Mouse (Mus musculus): ENCODE results near the gene Atg7.

GRCm38 (mm10) chr6:114800291-114800965, 157.5 kb downstream of the Atg7 start:
- no peak for TF ChIP-seq ZNF384 (IDR thresholded peaks at IDR 0.05; ENCODE audit: low read depth, low read length)
- TF ChIP-seq ZC3H11A (IDR thresholded peaks at IDR 0.05; ENCODE audit: borderline replicate concordance, low read depth, low read length) = no peak
- no peak for TF ChIP-seq HCFC1 (IDR thresholded peaks at IDR 0.05; ENCODE audit: borderline replicate concordance, insufficient read depth, low read length)
- no peak for TF ChIP-seq MAFK (IDR thresholded peaks at IDR 0.05; ENCODE audit: insufficient read depth, low read depth, low read length)
- TF ChIP-seq CHD2 (IDR thresholded peaks at IDR 0.05; ENCODE audit: low read depth, low read length) = no peak
